Mouse (Mus musculus) lung, adult 2 months (tissue): ENCODE measurements around the gene 1600014C23Rik. TPM values are rescaled to one million over a fixed set of nuclear protein-coding genes. Genes with fewer than 3 reads are reported as not detected.

Experiments used
- DNase-seq: peaks from one replicate; pipeline ENCODE4 v3.0.0; 2022
- H3K4me1 ChIP-seq: fragments of 200-500 bp; 2 replicates; pipeline ENCODE4 v1.6.1; 2011; ENCODE audit warnings: low read length; ENCODE audit not compliant: control insufficient read depth, insufficient read depth
- H3K4me3 ChIP-seq: fragments of 200-500 bp; replicated peaks from 2 replicates; pipeline ENCODE3; 2011; ENCODE audit warnings: low read depth, mild to moderate bottlenecking, control low read depth, low read length; ENCODE audit errors: extremely low read depth
- CTCF ChIP-seq: fragments of 200-500 bp; IDR thresholded peaks from 2 replicates; pipeline ENCODE4 v1.5.1; 2011; ENCODE audit warnings: mild to moderate bottlenecking, low read length, control low read depth; ENCODE audit not compliant: insufficient read depth
- POLR2A ChIP-seq: fragments of 200-500 bp; IDR thresholded peaks from 2 replicates; pipeline ENCODE4 v1.6.1; 2011; ENCODE audit warnings: low read depth, mild to moderate bottlenecking, control low read depth, low read length, borderline replicate concordance; ENCODE audit errors: extremely low read depth
- WGBS: fragments of 180-500 bp; shearing (Covaris S2); methylation state at CpG from one replicate; pipeline ENCODE4 v1.1.7; 2018; 5-methylcytosine and 5-hydroxymethylcytosine counted together
- polyA plus RNA-seq: library from polyadenylated mRNA; depleted of rRNA; stranded (reverse); fragments of >200 nt; gene quantifications from 2 replicates; pipeline ENCODE4 v1.2.3, GENCODE M21; 2012

The 1600014C23Rik gene
- polyA plus RNA-seq, 1 experiment, result not detected

- TF ChIP-seq POLR2A (no peak), CTCF (no peak)
- 58% methylated on average over 8 of the region's 8 CpGs for WGBS
- no peak overlapping the region for H3K4me3 ChIP-seq
- no peak for DNase-seq
- H3K4me1 ChIP-seq, result no peaks in the 10 kb centered on the region
Measured at GRCm38 (mm10) chr17:45756391-45756790, 22.7 kb upstream of the 1600014C23Rik start.

- Histone ChIP-seq H3K4me3 (no peak overlapping the region), H3K4me1 (no peaks in the 10 kb centered on the region)
- TF ChIP-seq CTCF, result no peak
- TF ChIP-seq POLR2A, result no peak
- no peak for DNase-seq
- 85% methylated on average over 13 of the region's 13 CpGs for WGBS
Measured at GRCm38 (mm10) chr17:45754186-45754862, 20.7 kb upstream of the 1600014C23Rik start.

GRCm38 (mm10) chr17:45752678-45753077 is 19.0 kb upstream of the 1600014C23Rik start:
- DNase-seq, result no peak
- Histone ChIP-seq H3K4me3 (no peak overlapping the region), H3K4me1 (no peaks in the 10 kb centered on the region)
- 35% methylated on average over 11 of the region's 11 CpGs for WGBS
- TF ChIP-seq POLR2A (no peak), CTCF (no peak)

- Histone ChIP-seq H3K4me1 (no peaks in the 10 kb centered on the region), H3K4me3 (no peak overlapping the region)
- DNase-seq, result no peak
- 70% methylated on average over 8 of the region's 8 CpGs for WGBS
- TF ChIP-seq POLR2A (no peak), CTCF (no peak)
Measured at GRCm38 (mm10) chr17:45752053-45752452, 18.4 kb upstream of the 1600014C23Rik start.

GRCm38 (mm10) chr17:45751359-45751758 is 17.7 kb upstream of the 1600014C23Rik start:
- Histone ChIP-seq H3K4me3 (no peak overlapping the region), H3K4me1 (no peaks in the 10 kb centered on the region)
- 100% methylated on average over 1 of the region's 1 CpGs for WGBS
- TF ChIP-seq CTCF, result no peak
- no peak for TF ChIP-seq POLR2A
- DNase-seq, result no peak

GRCm38 (mm10) chr17:45749100-45749499 is 15.5 kb upstream of the 1600014C23Rik start:
- TF ChIP-seq CTCF, result no peak
- TF ChIP-seq POLR2A, result no peak
- no peak overlapping the region for H3K4me3 ChIP-seq
- no peaks in the 10 kb centered on the region for H3K4me1 ChIP-seq
- 52% methylated on average over 6 of the region's 6 CpGs for WGBS
- DNase-seq, result no peak

GRCm38 (mm10) chr17:45747858-45748785 is 14.5 kb upstream of the 1600014C23Rik start:
- no peak overlapping the region for H3K4me3 ChIP-seq
- no peak for DNase-seq
- 65% methylated on average over 16 of the region's 16 CpGs for WGBS

GRCm38 (mm10) chr17:45747293-45747692 is 13.6 kb upstream of the 1600014C23Rik start:
- Histone ChIP-seq H3K4me3 (no peak overlapping the region), H3K4me1 (0 out of 2 replicates have a peak, but pooled peaks cover 2% of the 10 kb centered on the region)
- no peak for DNase-seq
- 78% methylated on average over 4 of the region's 4 CpGs for WGBS
- no peak for TF ChIP-seq POLR2A
- TF ChIP-seq CTCF, result no peak

More at GRCm38 (mm10) chr17:45747858-45748785, 14.5 kb upstream of the 1600014C23Rik start:
- no peaks in the 10 kb centered on the region for H3K4me1 ChIP-seq
- peak; percentile 39 for TF ChIP-seq CTCF
- no peak for TF ChIP-seq POLR2A

GRCm38 (mm10) chr17:45746755-45747154 is 13.1 kb upstream of the 1600014C23Rik start:
- TF ChIP-seq POLR2A, result no peak
- no peak for TF ChIP-seq CTCF
- DNase-seq, result no peak
- 38% methylated on average over 12 of the region's 12 CpGs for WGBS
- 0 out of 2 replicates have a peak, but pooled peaks cover 2% of the 10 kb centered on the region for H3K4me1 ChIP-seq
- no peak overlapping the region for H3K4me3 ChIP-seq
